In the genomic region with DNA sequence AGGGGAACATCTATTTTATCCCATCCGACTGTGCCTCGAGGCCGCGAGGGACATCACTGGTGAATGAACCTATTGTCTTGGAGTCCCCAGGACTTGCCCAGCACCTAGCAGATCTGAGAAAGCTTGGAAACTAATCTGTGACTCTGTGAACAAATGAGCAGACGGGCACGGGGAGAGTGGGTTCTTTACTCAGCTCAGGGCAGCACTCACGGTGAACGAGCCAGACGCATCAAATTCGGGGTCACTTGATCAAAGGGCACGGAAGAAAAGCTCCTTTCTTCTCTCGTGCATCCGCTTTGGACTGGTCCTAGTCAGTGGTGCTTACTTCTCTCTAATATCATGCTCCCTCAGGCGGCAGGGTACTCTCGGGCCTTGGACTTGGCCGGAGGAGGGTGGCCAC, we compare ENCODE assay signal across 24 mouse cellular contexts.
DNase-seq lines count a peak whose midpoint lies in the region; ATAC-seq lines count a peak whose summit lies in the region.
"Had no signal": no experiment of that assay in that cellular context is flagged by ENCODE, and none has a peak within 500 bp of the region (broad histone marks: within the 10 kb centered on the region; RNA-seq: fewer than 3 reads in every experiment).

No protein-coding gene starts in this region.

- no peaks in the 10 kb centered on the region for H3K9me3 ChIP-seq in hindbrain, embryonic 13.5 days
- no peaks in the 10 kb centered on the region for H3K9me3 ChIP-seq in hindbrain, embryonic 14.5 days (ENCODE audit: control insufficient read depth, low read length)
- H3K9me3 ChIP-seq in neural tube, embryonic 15.5 days (replicated peaks): no peaks in the 10 kb centered on the region
- H3K9me3 ChIP-seq: embryonic facial prominence, embryonic 12.5 days; heart, embryonic 15.5 days; limb, embryonic 13.5 days; liver, embryonic 12.5 days; midbrain, embryonic 15.5 days had no signal

- H3K27ac ChIP-seq in hindbrain, embryonic 13.5 days: 0 out of 2 replicates have a peak overlapping the region, but pooled peaks have one; percentile 12
- H3K27ac ChIP-seq in hindbrain, embryonic 14.5 days: no peak overlapping the region
- 0 out of 2 replicates have a peak overlapping the region, but pooled peaks have one; percentile 0 for H3K27ac ChIP-seq in neural tube, embryonic 15.5 days (replicated peaks)
- H3K27ac ChIP-seq: embryonic facial prominence, embryonic 12.5 days; heart, embryonic 15.5 days; limb, embryonic 13.5 days; liver, embryonic 12.5 days; midbrain, embryonic 15.5 days had no signal

- H3K9ac ChIP-seq in hindbrain, embryonic 13.5 days: no peak overlapping the region
- no peak overlapping the region for H3K9ac ChIP-seq in hindbrain, embryonic 14.5 days
- no peak overlapping the region for H3K9ac ChIP-seq in neural tube, embryonic 15.5 days (replicated peaks)
- H3K9ac ChIP-seq: embryonic facial prominence, embryonic 12.5 days; heart, embryonic 15.5 days; limb, embryonic 13.5 days; liver, embryonic 12.5 days; midbrain, embryonic 15.5 days had no signal

- peak; percentile 27 for DNase-seq in embryo, embryonic 10.5 days (ENCODE audit: low spot score)
- no peak for DNase-seq in embryo, embryonic 10 days (ENCODE audit: low spot score)
- DNase-seq in hindbrain, embryonic 14.5 days (ENCODE audit: low spot score): no peak
- peak; percentile 63 for DNase-seq in Muller cell, postnatal 12 days (ENCODE audit: inconsistent ontology term)
- no peak for DNase-seq in kidney, postnatal 25 days
- DNase-seq: adrenal gland, postnatal 14 days; cerebellum, adult 9-10 months; gastrocnemius, postnatal 36 days; heart, postnatal 4 days; kidney, adult 2 months; kidney, postnatal 10 days; lung, adult 18-20 months; lung, postnatal 14 days; right cerebral cortex, postnatal 14 days; thymus, postnatal 25 days had no signal

- H3K36me3 ChIP-seq in hindbrain, embryonic 13.5 days: no peaks in the 10 kb centered on the region
- H3K36me3 ChIP-seq in hindbrain, embryonic 14.5 days (replicated peaks; ENCODE audit: control insufficient read depth, insufficient read depth): no peaks in the 10 kb centered on the region
- no peaks in the 10 kb centered on the region for H3K36me3 ChIP-seq in neural tube, embryonic 15.5 days
- H3K36me3 ChIP-seq: embryonic facial prominence, embryonic 12.5 days; heart, embryonic 15.5 days; limb, embryonic 13.5 days; midbrain, embryonic 15.5 days had no signal

- H3K4me1 ChIP-seq in hindbrain, embryonic 13.5 days (replicated peaks): peaks cover 35% of the 10 kb centered on the region
- peaks cover 20% of the 10 kb centered on the region for H3K4me1 ChIP-seq in hindbrain, embryonic 14.5 days (replicated peaks; ENCODE audit: control insufficient read depth, insufficient read depth, low read length)
- peaks cover 26% of the 10 kb centered on the region for H3K4me1 ChIP-seq in neural tube, embryonic 15.5 days

- 45% methylated on average over 16 of the region's 16 CpGs for WGBS in hindbrain, embryonic 13.5 days
- 48% methylated on average over 16 of the region's 16 CpGs for WGBS in hindbrain, embryonic 14.5 days
- 57% methylated on average over 16 of the region's 16 CpGs for whole genome bisulfite sequencing in neural tube, embryonic 15.5 days

- H3K27me3 ChIP-seq in hindbrain, embryonic 13.5 days: no peaks in the 10 kb centered on the region
- H3K27me3 ChIP-seq in hindbrain, embryonic 14.5 days (ENCODE audit: control insufficient read depth, insufficient read depth, low read length): no peaks in the 10 kb centered on the region
- no peaks in the 10 kb centered on the region for H3K27me3 ChIP-seq in neural tube, embryonic 15.5 days (replicated peaks)
- H3K27me3 ChIP-seq: embryonic facial prominence, embryonic 12.5 days; heart, embryonic 15.5 days; limb, embryonic 13.5 days; liver, embryonic 12.5 days; midbrain, embryonic 15.5 days had no signal

- no peak for ATAC-seq in hindbrain, embryonic 13.5 days (ENCODE audit: low FRiP score)
- ATAC-seq in hindbrain, embryonic 14.5 days (ENCODE audit: low FRiP score): no peak
- no peak for ATAC-seq in neural tube, embryonic 15.5 days (ENCODE audit: low FRiP score)
- no peak for ATAC-seq in erythroblast, adult 5-6 weeks (replicated peaks; ENCODE audit: low FRiP score, poor library complexity, severe bottlenecking)
- ATAC-seq: liver, embryonic 12.5 days; midbrain, embryonic 15.5 days had no signal

- H3K4me2 ChIP-seq in hindbrain, embryonic 13.5 days: no peak overlapping the region
- no peak overlapping the region for H3K4me2 ChIP-seq in hindbrain, embryonic 14.5 days (replicated peaks)
- no peak overlapping the region for H3K4me2 ChIP-seq in neural tube, embryonic 15.5 days
- H3K4me2 ChIP-seq: embryonic facial prominence, embryonic 12.5 days; heart, embryonic 15.5 days; limb, embryonic 13.5 days; liver, embryonic 12.5 days; midbrain, embryonic 15.5 days had no signal

- H3K4me3 ChIP-seq in hindbrain, embryonic 13.5 days: no peak overlapping the region
- H3K4me3 ChIP-seq in hindbrain, embryonic 14.5 days (replicated peaks; ENCODE audit: low read length): no peak overlapping the region
- H3K4me3 ChIP-seq in neural tube, embryonic 15.5 days (replicated peaks): no peak overlapping the region
- H3K4me3 ChIP-seq: embryonic facial prominence, embryonic 12.5 days; heart, embryonic 15.5 days; limb, embryonic 13.5 days; liver, embryonic 12.5 days; midbrain, embryonic 15.5 days; myocyte had no signal

Comparison
In these comparisons a context has a peak if more than half of its experiments do, and no peak if none do; other contexts are left out.
1. DNase-seq: peak in embryo, embryonic 10.5 days (single experiment) and Muller cell, postnatal 12 days (single experiment); none in embryo, embryonic 10 days (single experiment), hindbrain, embryonic 14.5 days (single experiment) and kidney, postnatal 25 days (0 of 2).